Mouse (Mus musculus) midbrain, postnatal 0 days (tissue): ENCODE data around the gene Sema6b. TPM values are rescaled to one million over a fixed set of nuclear protein-coding genes. Genes with fewer than 3 reads are reported as not detected.

Experiments used
- ATAC-seq: fragments of 200-750 bp; cut with Nextera tagmentation; 2 replicates; pipeline ENCODE4 v1.8.0; 2017; ENCODE audit warnings: moderate number of reproducible peaks, mild to moderate bottlenecking, moderate TSS enrichment, moderate library complexity; ENCODE audit not compliant: low FRiP score
- DNase-seq: peaks from one replicate; pipeline ENCODE4 v3.0.0-alpha.2; 2015; ENCODE audit warnings: low spot score
- H3K27ac ChIP-seq: fragments of 300-500 bp; sonication (generic); 2 replicates; pipeline ENCODE4 v1.5.1; 2014; ENCODE audit warnings: low read depth, mild to moderate bottlenecking, low read length, mixed read lengths
- H3K27me3 ChIP-seq: fragments of 300-500 bp; sonication (generic); 2 replicates; pipeline ENCODE4 v1.6.1; 2014; ENCODE audit warnings: low read length, control low read depth, mixed read lengths; ENCODE audit not compliant: insufficient read depth
- H3K36me3 ChIP-seq: fragments of 300-500 bp; sonication (generic); 2 replicates; pipeline ENCODE4 v1.6.1; 2014; ENCODE audit warnings: low read length, control low read depth, mixed read lengths; ENCODE audit not compliant: insufficient read depth
- H3K4me1 ChIP-seq: fragments of 300-500 bp; sonication (generic); 2 replicates; pipeline ENCODE4 v1.6.1; 2014; ENCODE audit warnings: mild to moderate bottlenecking, control low read depth, antibody characterized with exemption, low read length, mixed read lengths; ENCODE audit not compliant: insufficient read depth
- H3K4me2 ChIP-seq: fragments of 300-500 bp; sonication (generic); 2 replicates; pipeline ENCODE4 v1.6.1; 2014; ENCODE audit warnings: low read depth, mild to moderate bottlenecking, low read length, mixed read lengths; ENCODE audit not compliant: poor library complexity, severe bottlenecking
- H3K4me3 ChIP-seq: fragments of 300-500 bp; sonication (generic); 2 replicates; pipeline ENCODE4 v1.5.1; 2014; ENCODE audit warnings: low read depth, mild to moderate bottlenecking, low read length, moderate library complexity
- H3K9ac ChIP-seq: fragments of 300-500 bp; sonication (generic); replicated peaks from 2 replicates; pipeline ENCODE4 v1.6.1; 2014; ENCODE audit warnings: mild to moderate bottlenecking, low read length, moderate library complexity, mixed read lengths; ENCODE audit not compliant: poor library complexity, severe bottlenecking
- H3K9me3 ChIP-seq: fragments of 300-500 bp; sonication (generic); 2 replicates; pipeline ENCODE4 v1.6.1; 2016; ENCODE audit warnings: low read length, control low read depth
- CTCF ChIP-seq: IDR thresholded peaks from 2 replicates; pipeline ENCODE4 v1.5.1; 2016; ENCODE audit warnings: antibody characterized with exemption, mild to moderate bottlenecking
- WGBS: fragments of 180-500 bp; shearing (Covaris S2); extraction: QIAGEN DNeasy Blood & Tissue Kit; methylation state at CpG from one replicate; pipeline ENCODE4 v1.1.7; 2014; 5-methylcytosine and 5-hydroxymethylcytosine counted together
- polyA plus RNA-seq: library from polyadenylated mRNA; unstranded; fragments of >200 nt; fragmentation: Nextera tagmentation; extraction: Ambion mirVana; gene quantifications from 2 replicates; pipeline ENCODE4 v1.2.1, GENCODE M21; 2015
- total RNA-seq: library from RNA; depleted of rRNA; stranded (reverse); fragments of >200 nt; gene quantifications from 2 replicates; pipeline ENCODE4 v1.2.3, GENCODE M21; 2014

The Sema6b gene
- total and polyA plus RNA-seq, 2 experiments from 2014 or later, result 17.4 to 106 TPM

GRCm38 (mm10) chr17:56164510-56164909 lies 24.4 kb upstream of the Sema6b start:
- no peak overlapping the region for H3K4me3 ChIP-seq
- H3K27ac ChIP-seq, result no peak overlapping the region
- no peak for TF ChIP-seq CTCF
- no peak overlapping the region for H3K4me2 ChIP-seq
- 0 out of 2 replicates have a peak, but pooled peaks cover 7% of the 10 kb centered on the region for H3K27me3 ChIP-seq
- H3K9me3 ChIP-seq, result no peaks in the 10 kb centered on the region
- ATAC-seq (no peak), DNase-seq (no peak)
- H3K9ac ChIP-seq, result no peak overlapping the region
- no peaks in the 10 kb centered on the region for H3K36me3 ChIP-seq
- 78% methylated on average over 3 of the region's 3 CpGs for WGBS
- peaks cover 6% of the 10 kb centered on the region for H3K4me1 ChIP-seq

DNA sequence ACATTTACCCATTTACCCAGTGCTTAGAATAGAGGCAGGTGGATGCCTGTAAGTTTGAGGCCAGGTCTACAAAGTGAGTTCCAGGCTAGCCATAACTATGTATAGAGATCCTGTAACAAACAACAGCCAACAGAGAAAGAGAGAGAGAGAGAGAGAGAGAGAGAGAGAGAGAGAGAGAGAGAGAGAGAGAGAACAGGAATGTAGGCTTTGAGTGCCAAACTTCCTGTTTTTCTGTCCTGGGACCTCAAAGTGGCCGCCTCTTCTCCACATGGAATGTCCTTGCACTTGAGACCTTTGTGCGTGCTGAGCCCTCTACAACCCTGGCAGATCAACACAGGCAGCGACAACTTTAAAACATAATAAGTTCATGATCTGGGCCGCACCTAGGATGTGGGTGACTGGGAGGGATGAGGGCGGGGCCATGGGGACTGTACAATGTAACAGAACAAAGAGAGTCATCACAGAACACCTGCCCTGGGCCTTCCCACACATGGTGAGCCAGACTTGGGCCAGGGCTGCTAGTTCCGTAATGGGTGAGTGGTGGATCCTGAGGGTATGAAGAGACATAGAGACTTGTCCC lies 23.5 kb upstream of the Sema6b start:
- no peak overlapping the region for H3K4me2 ChIP-seq
- H3K4me1 ChIP-seq, result peaks cover 6% of the 10 kb centered on the region
- H3K27me3 ChIP-seq, result 0 out of 2 replicates have a peak, but pooled peaks cover 7% of the 10 kb centered on the region
- H3K9ac ChIP-seq, result no peak overlapping the region
- 85% methylated on average over 6 of the region's 6 CpGs for WGBS
- no peaks in the 10 kb centered on the region for H3K9me3 ChIP-seq
- no peak overlapping the region for H3K27ac ChIP-seq
- H3K4me3 ChIP-seq, result no peak overlapping the region
- ATAC-seq (no peak), DNase-seq (no peak)
- no peaks in the 10 kb centered on the region for H3K36me3 ChIP-seq
- TF ChIP-seq CTCF, result no peak

GRCm38 (mm10) chr17:56162231-56162774 lies 22.2 kb upstream of the Sema6b start, which contains the start of gene Tnfaip8l1:
Gene Tnfaip8l1 (plus strand): TSS chr17:56162477.
- TF ChIP-seq CTCF, result peak; percentile 17; the same call in 1 of the 2 replicates
- WGBS, result under 1% methylated on average over 28 of the region's 30 CpGs
- Histone ChIP-seq H3K4me3 (peak within 1 kb of the TSS; percentile 37), H3K27me3 (0 out of 2 replicates have a peak, but pooled peaks cover 17% of the 10 kb centered on the region), H3K36me3 (no peaks in the 10 kb centered on the region), H3K27ac (no peak within 1 kb of the TSS), H3K4me1 (peaks cover 6% of the 10 kb centered on the region), H3K4me2 (peak within 1 kb of the TSS; percentile 56), H3K9me3 (no peaks in the 10 kb centered on the region), H3K9ac (peak within 1 kb of the TSS; percentile 2)
- ATAC-seq (peak; percentile 96), DNase-seq (peak; percentile 95)

DNA sequence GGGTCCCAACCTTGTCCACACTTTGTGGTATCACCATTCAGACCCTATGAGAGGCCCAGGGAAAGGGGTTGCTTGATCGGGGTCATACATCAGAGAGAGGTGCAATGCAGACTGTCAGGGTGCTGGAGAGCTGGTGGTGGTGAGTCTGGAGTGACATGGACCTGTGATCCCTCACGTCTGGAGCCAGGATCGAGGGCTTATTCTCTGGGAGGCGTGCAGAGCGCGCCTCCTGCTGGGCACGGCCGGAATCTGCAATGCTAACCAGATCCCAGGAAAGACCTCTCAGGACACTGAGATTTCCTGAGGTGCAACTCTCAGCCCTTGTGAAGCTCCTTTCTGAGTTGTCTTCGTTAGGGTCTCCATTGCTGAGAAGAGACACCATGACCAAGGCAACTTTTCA lies 19.6 kb upstream of the Sema6b start:
- Histone ChIP-seq H3K9ac (no peak overlapping the region), H3K4me1 (peaks cover 6% of the 10 kb centered on the region), H3K27ac (no peak overlapping the region), H3K36me3 (no peaks in the 10 kb centered on the region), H3K27me3 (0 out of 2 replicates have a peak, but pooled peaks cover 20% of the 10 kb centered on the region), H3K9me3 (no peaks in the 10 kb centered on the region), H3K4me3 (no peak overlapping the region), H3K4me2 (no peak overlapping the region)
- peak; percentile 84 for TF ChIP-seq CTCF
- 4% methylated on average over 9 of the region's 9 CpGs for WGBS
- DNase-seq (peak; percentile 69), ATAC-seq (no peak)

GRCm38 (mm10) chr17:56153643-56154042 lies 13.5 kb upstream of the Sema6b start:
- ATAC-seq (no peak), DNase-seq (peak; percentile 80)
- Histone ChIP-seq H3K27ac (no peak overlapping the region), H3K27me3 (0 out of 2 replicates have a peak, but pooled peaks cover 19% of the 10 kb centered on the region), H3K4me3 (no peak overlapping the region), H3K4me1 (peaks cover 11% of the 10 kb centered on the region; the same call in 1 of the 2 replicates), H3K4me2 (no peak overlapping the region), H3K9ac (no peak overlapping the region), H3K9me3 (no peaks in the 10 kb centered on the region), H3K36me3 (no peaks in the 10 kb centered on the region)
- no peak for TF ChIP-seq CTCF
- WGBS, result 25% methylated on average over 9 of the region's 9 CpGs

- no peak overlapping the region for H3K4me2 ChIP-seq
- no peak for ATAC-seq
- no peak for TF ChIP-seq CTCF
- DNase-seq, result no peak
- H3K9ac ChIP-seq, result no peak overlapping the region
- H3K4me1 ChIP-seq, result peaks cover 12% of the 10 kb centered on the region; the same call in 1 of the 2 replicates
- no peak overlapping the region for H3K4me3 ChIP-seq
- H3K27me3 ChIP-seq, result 0 out of 2 replicates have a peak, but pooled peaks cover 7% of the 10 kb centered on the region
- no peaks in the 10 kb centered on the region for H3K9me3 ChIP-seq
- H3K36me3 ChIP-seq, result no peaks in the 10 kb centered on the region
- H3K27ac ChIP-seq, result no peak overlapping the region
- 53% methylated on average over 2 of the region's 2 CpGs for WGBS
These were observed 9.8 kb upstream of the Sema6b start for GRCm38 (mm10) chr17:56149897-56150296.
